Comparison of ENCODE assay signal across 15 mouse cellular contexts in genomic region chr2:112982908-112983510, GRCm38 (mm10).
DNase-seq lines count a peak whose midpoint lies in the region; ATAC-seq and TF ChIP-seq lines count a peak whose summit lies in the region.
"Had no signal": no experiment of that assay in that cellular context is flagged by ENCODE, and none has a peak within 500 bp of the region (broad histone marks: within the 10 kb centered on the region; RNA-seq: fewer than 3 reads in every experiment).

No protein-coding gene starts in this region.

- H3K4me1 ChIP-seq in limb, embryonic 14.5 days (ENCODE audit: control insufficient read depth, insufficient read depth, low read length): no peaks in the 10 kb centered on the region
- H3K4me1 ChIP-seq in kidney, embryonic 15.5 days: no peaks in the 10 kb centered on the region
- no peaks in the 10 kb centered on the region for H3K4me1 ChIP-seq in forebrain, embryonic 12.5 days

- no peak overlapping the region for H3K4me2 ChIP-seq in limb, embryonic 14.5 days (replicated peaks; ENCODE audit: low read depth, low read length, severe bottlenecking)
- no peak overlapping the region for H3K4me2 ChIP-seq in kidney, embryonic 15.5 days
- H3K4me2 ChIP-seq in forebrain, embryonic 12.5 days: no peak overlapping the region

- 29% methylated on average over 1 of the region's 1 CpGs for WGBS in limb, embryonic 14.5 days
- 50% methylated on average over 1 of the region's 1 CpGs for WGBS in kidney, embryonic 15.5 days
- 60% methylated on average over 1 of the region's 1 CpGs for WGBS in forebrain, embryonic 12.5 days

- no peaks in the 10 kb centered on the region for H3K36me3 ChIP-seq in limb, embryonic 14.5 days (ENCODE audit: control insufficient read depth, insufficient read depth, low read length)
- H3K36me3 ChIP-seq in kidney, embryonic 15.5 days: no peaks in the 10 kb centered on the region
- H3K36me3 ChIP-seq in forebrain, embryonic 12.5 days (replicated peaks): no peaks in the 10 kb centered on the region

- no peak overlapping the region for H3K9ac ChIP-seq in limb, embryonic 14.5 days (ENCODE audit: low read depth, low read length, severe bottlenecking)
- no peak overlapping the region for H3K9ac ChIP-seq in kidney, embryonic 15.5 days
- H3K9ac ChIP-seq in forebrain, embryonic 12.5 days: no peak overlapping the region

- no peak for TF ChIP-seq CTCF in left cerebral cortex, adult 2 months (IDR thresholded peaks at IDR 0.05)

- ATAC-seq in limb, embryonic 14.5 days (ENCODE audit: low FRiP score, low read depth): peak; percentile 75; the same call in 1 of the 2 replicates
- no peak for ATAC-seq in kidney, embryonic 15.5 days (replicated peaks; ENCODE audit: low FRiP score)
- no peak for ATAC-seq in forebrain, embryonic 12.5 days (ENCODE audit: low FRiP score)
- ATAC-seq: intestine, embryonic 16.5 days had no signal

- H3K27ac ChIP-seq in left cerebral cortex, adult 2 months: no peak overlapping the region
- no peak overlapping the region for H3K27ac ChIP-seq in limb, embryonic 14.5 days (replicated peaks; ENCODE audit: low read depth, low read length)
- H3K27ac ChIP-seq in kidney, embryonic 15.5 days: no peak overlapping the region
- no peak overlapping the region for H3K27ac ChIP-seq in forebrain, embryonic 12.5 days
- H3K27ac ChIP-seq: macrophage had no signal

- no peak for TF ChIP-seq POLR2A in limb, embryonic 14.5 days (IDR thresholded peaks at IDR 0.05; ENCODE audit: borderline replicate concordance, extremely low read depth, insufficient read depth, insufficient read length)

- intact Hi-C loops in left cerebral cortex, postnatal 4 days (cut with DNase I): no loop called here
- intact Hi-C loops in left cerebral cortex, adult 2 months (cut with DNase I): no loop called here

- no peak overlapping the region for H3K4me3 ChIP-seq in left cerebral cortex, adult 2 months
- H3K4me3 ChIP-seq in limb, embryonic 14.5 days (replicated peaks; ENCODE audit: low read length): no peak overlapping the region
- H3K4me3 ChIP-seq in kidney, embryonic 15.5 days (replicated peaks): no peak overlapping the region
- no peak overlapping the region for H3K4me3 ChIP-seq in forebrain, embryonic 12.5 days (replicated peaks)

- H3K27me3 ChIP-seq in limb, embryonic 14.5 days (ENCODE audit: control insufficient read depth, insufficient read depth, low read length): no peaks in the 10 kb centered on the region
- H3K27me3 ChIP-seq in kidney, embryonic 15.5 days: no peaks in the 10 kb centered on the region
- no peaks in the 10 kb centered on the region for H3K27me3 ChIP-seq in forebrain, embryonic 12.5 days
- H3K27me3 ChIP-seq: CH12.LX had no signal

- DNase-seq in left cerebral cortex, postnatal 4 days: peak; percentile 10
- DNase-seq in left cerebral cortex, adult 2 months (ENCODE audit: extremely low spot score in 1 of 2, low spot score in 2 of 2): no peak
- DNase-seq in cerebellum, adult 9-10 months: peak; percentile 33
- peak; percentile 44 for DNase-seq in embryo, embryonic 10.5 days (ENCODE audit: low spot score)
- DNase-seq in limb, embryonic 14.5 days (ENCODE audit: low spot score): peak; percentile 73
- no peak for DNase-seq in right cerebral cortex, adult 18-20 months
- DNase-seq: heart, adult 11 months; heart, postnatal 14 days; kidney, postnatal 36 days; thymus, adult 18-20 months had no signal

- H3K9me3 ChIP-seq in limb, embryonic 14.5 days (ENCODE audit: control insufficient read depth, low read length): no peaks in the 10 kb centered on the region
- no peaks in the 10 kb centered on the region for H3K9me3 ChIP-seq in kidney, embryonic 15.5 days (replicated peaks)
- H3K9me3 ChIP-seq in forebrain, embryonic 12.5 days: no peaks in the 10 kb centered on the region

Comparison
In these comparisons a context has a peak if more than half of its experiments do, and no peak if none do; other contexts are left out.
1. DNase-seq: peak in left cerebral cortex, postnatal 4 days (single experiment), cerebellum, adult 9-10 months (single experiment), embryo, embryonic 10.5 days (single experiment) and limb, embryonic 14.5 days (single experiment); none in left cerebral cortex, adult 2 months (0 of 2) and right cerebral cortex, adult 18-20 months (single experiment).